Mouse (Mus musculus) gastrocnemius, postnatal 25 days (tissue): Measurements from ENCODE around the gene Has3. TPM values are rescaled to one million over a fixed set of nuclear protein-coding genes. Genes with fewer than 3 reads are reported as not detected.
"Not testable (repeated sequence)": the region's sequence is repeated elsewhere in the genome, so short reads cannot be mapped to it uniquely, and the experiment has no call there.

Experiments
- DNase-seq: peaks from one replicate; pipeline ENCODE4 v3.0.0; 2022
- long read RNA-seq, 2 experiments: library from polyadenylated mRNA; stranded (forward); transcript quantifications; one replicate each; pipeline ENCODE4 v2.0.0; 2021
- total RNA-seq, 2 experiments: library from RNA; stranded (reverse); gene quantifications; 1 replicate in 1 of 2; 2 replicates in 1 of 2; pipeline ENCODE4 v1.2.3; 2021

The Has3 gene
- total RNA-seq: 1 to 10 TPM in 1 of 2 experiments, under 1 TPM in 1; 0.74 to 1.3 TPM
- long read RNA-seq, experiment 1: 0 reads
- long read RNA-seq, experiment 2: 0 reads

- DNase-seq: no peak
These were observed at the start of gene Has3 for GRCm38 (mm10) chr8:106870051-106870450. Gene Has3, plus strand, starts transcription at chr8:106870242.

GRCm38 (mm10) chr8:106820553-106821515 is 49.2 kb upstream of the Has3 start:
- peak; percentile 23 for DNase-seq

GRCm38 (mm10) chr8:106828921-106829320 is 41.1 kb upstream of the Has3 start:
- DNase-seq: no peak

- DNase-seq: peak; percentile 16
These were observed 40.5 kb upstream of the Has3 start for GRCm38 (mm10) chr8:106829526-106830045.

GRCm38 (mm10) chr8:106834899-106835298 is 35.1 kb upstream of the Has3 start:
- DNase-seq: no peak

- no peak for DNase-seq
These were observed 33.5 kb upstream of the Has3 start for GRCm38 (mm10) chr8:106836525-106836924.

GRCm38 (mm10) chr8:106838803-106839202 is 31.2 kb upstream of the Has3 start:
- DNase-seq: no peak

GRCm38 (mm10) chr8:106839209-106840001 is 30.6 kb upstream of the Has3 start:
- DNase-seq: peak; percentile 10

GRCm38 (mm10) chr8:106850034-106850433 is 20.0 kb upstream of the Has3 start:
- no peak for DNase-seq

- no peak for DNase-seq
These were observed 15.4 kb upstream of the Has3 start for GRCm38 (mm10) chr8:106854534-106855241.

- no peak for DNase-seq
These were observed 14.8 kb upstream of the Has3 start for GRCm38 (mm10) chr8:106855242-106855562.

GRCm38 (mm10) chr8:106862845-106863244 is 7.2 kb upstream of the Has3 start:
- DNase-seq: no peak

GRCm38 (mm10) chr8:106865354-106865753 is 4.7 kb upstream of the Has3 start:
- DNase-seq: no peak

GRCm38 (mm10) chr8:106870537-106871327 is 690 bp downstream of the Has3 start:
- peak; percentile 54 for DNase-seq

GRCm38 (mm10) chr8:106871328-106871926 is 1.4 kb downstream of the Has3 start:
- no peak for DNase-seq

GRCm38 (mm10) chr8:106871931-106872371 is 1.9 kb downstream of the Has3 start:
- peak; percentile 60 for DNase-seq

GRCm38 (mm10) chr8:106872454-106873034 is 2.5 kb downstream of the Has3 start:
- DNase-seq: no peak

- no peak for DNase-seq
These were observed 10.2 kb downstream of the Has3 start for GRCm38 (mm10) chr8:106880121-106880707.

- not testable (repeated sequence) for DNase-seq
These were observed 14.1 kb downstream of the Has3 start for GRCm38 (mm10) chr8:106884094-106884493.
